Mouse (Mus musculus): ENCODE measurements around the gene Stx18. TPM values are rescaled to one million over a fixed set of nuclear protein-coding genes. Genes with fewer than 3 reads are reported as not detected.

Stx18 gene
- total and polyA plus RNA-seq, 2 experiments from 2014 or later: 14.0 to 24.4 TPM

GRCm38 (mm10) chr5:38121699-38122098, 83.2 kb downstream of the Stx18 start:
- H3K4me2 ChIP-seq (ENCODE audit: low read depth, low read length, poor library complexity, severe bottlenecking): no peak overlapping the region
- no peak for TF ChIP-seq CTCF (IDR thresholded peaks at IDR 0.05)
- H3K9me3 ChIP-seq (ENCODE audit: low read length): no peaks in the 10 kb centered on the region
- H3K4me3 ChIP-seq (ENCODE audit: low read depth, low read length): no peak overlapping the region
- H3K36me3 ChIP-seq (ENCODE audit: insufficient read depth, low read length): peaks cover 17% of the 10 kb centered on the region
- DNase-seq (ENCODE audit: low spot score) (no peak), ATAC-seq (ENCODE audit: low FRiP score) (no peak)
- no peak overlapping the region for H3K27ac ChIP-seq (ENCODE audit: low read depth, low read length)
- H3K27me3 ChIP-seq (ENCODE audit: insufficient read depth, low read length): no peaks in the 10 kb centered on the region
- H3K4me1 ChIP-seq (ENCODE audit: insufficient read depth, low read length): no peaks in the 10 kb centered on the region
- WGBS: 84% methylated on average over 7 of the region's 7 CpGs
- no peak overlapping the region for H3K9ac ChIP-seq (replicated peaks; ENCODE audit: low read length, poor library complexity, severe bottlenecking)

- 85% methylated on average over 13 of the region's 13 CpGs for WGBS
- H3K36me3 ChIP-seq (ENCODE audit: insufficient read depth, low read length): peaks cover 8% of the 10 kb centered on the region
- no peaks in the 10 kb centered on the region for H3K27me3 ChIP-seq (ENCODE audit: insufficient read depth, low read length)
- no peak overlapping the region for H3K27ac ChIP-seq (ENCODE audit: low read depth, low read length)
- no peak overlapping the region for H3K9ac ChIP-seq (replicated peaks; ENCODE audit: low read length, poor library complexity, severe bottlenecking)
- no peak overlapping the region for H3K4me3 ChIP-seq (ENCODE audit: low read depth, low read length)
- no peak overlapping the region for H3K4me2 ChIP-seq (ENCODE audit: low read depth, low read length, poor library complexity, severe bottlenecking)
- no peak for ATAC-seq (ENCODE audit: low FRiP score)
- no peak for DNase-seq (ENCODE audit: low spot score)
- H3K4me1 ChIP-seq (ENCODE audit: insufficient read depth, low read length): no peaks in the 10 kb centered on the region
- no peak for TF ChIP-seq CTCF (IDR thresholded peaks at IDR 0.05)
- no peaks in the 10 kb centered on the region for H3K9me3 ChIP-seq (ENCODE audit: low read length)
Observed at GRCm38 (mm10) chr5:38126519-38127306, 88.2 kb downstream of the Stx18 start.

DNA sequence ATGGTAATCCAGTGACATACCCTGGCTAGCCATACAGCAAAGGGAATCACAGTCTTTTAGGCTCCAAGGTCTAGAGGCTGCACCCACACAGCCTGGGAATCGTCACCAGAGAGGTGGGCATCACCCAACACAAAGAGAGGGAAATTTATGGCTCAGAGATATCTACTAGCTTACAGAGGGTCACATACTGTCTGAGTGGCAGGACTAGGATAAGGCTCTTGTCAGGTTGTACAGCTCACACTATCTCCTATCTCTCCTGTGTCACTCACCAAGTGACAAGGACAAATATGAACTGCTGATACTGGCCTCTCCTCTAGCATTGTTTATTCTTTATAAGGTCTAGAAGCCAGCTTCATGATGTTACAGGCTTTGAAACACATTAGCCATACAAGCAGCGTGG, 90.8 kb downstream of the Stx18 start:
- no peaks in the 10 kb centered on the region for H3K4me1 ChIP-seq (ENCODE audit: insufficient read depth, low read length)
- H3K9me3 ChIP-seq (ENCODE audit: low read length): no peaks in the 10 kb centered on the region
- WGBS: 94% methylated on average over 2 of the region's 2 CpGs
- H3K4me2 ChIP-seq (ENCODE audit: low read depth, low read length, poor library complexity, severe bottlenecking): no peak overlapping the region
- H3K4me3 ChIP-seq (ENCODE audit: low read depth, low read length): no peak overlapping the region
- no peaks in the 10 kb centered on the region for H3K27me3 ChIP-seq (ENCODE audit: insufficient read depth, low read length)
- ATAC-seq (ENCODE audit: low FRiP score) (no peak), DNase-seq (ENCODE audit: low spot score) (no peak)
- H3K27ac ChIP-seq (ENCODE audit: low read depth, low read length): no peak overlapping the region
- TF ChIP-seq CTCF (IDR thresholded peaks at IDR 0.05): no peak
- no peak overlapping the region for H3K9ac ChIP-seq (replicated peaks; ENCODE audit: low read length, poor library complexity, severe bottlenecking)
- H3K36me3 ChIP-seq (ENCODE audit: insufficient read depth, low read length): peaks cover 4% of the 10 kb centered on the region; the same call in 1 of the 2 replicates

DNA sequence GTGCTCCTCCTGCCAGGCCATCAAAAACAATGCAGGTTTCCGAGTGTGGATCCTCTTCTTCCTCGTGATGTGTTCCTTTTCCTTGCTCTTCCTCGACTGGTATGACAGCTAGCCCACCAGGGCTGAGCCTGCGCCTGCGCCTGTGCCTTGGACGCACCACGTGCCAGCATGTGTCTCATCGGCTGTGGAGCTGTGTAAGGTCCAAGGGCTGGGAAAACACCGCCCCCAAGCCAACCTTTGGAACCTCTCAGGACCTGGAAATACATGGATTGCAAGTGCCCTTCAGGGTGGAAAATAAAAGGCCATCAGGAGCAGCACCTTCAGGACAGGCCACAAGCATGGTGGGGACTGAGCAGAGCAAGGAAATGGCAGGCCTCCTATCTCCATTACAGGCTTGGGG, 97.7 kb downstream of the Stx18 start:
- 95% methylated on average over 9 of the region's 9 CpGs for WGBS
- no peak overlapping the region for H3K4me3 ChIP-seq (ENCODE audit: low read depth, low read length)
- no peaks in the 10 kb centered on the region for H3K9me3 ChIP-seq (ENCODE audit: low read length)
- TF ChIP-seq CTCF (IDR thresholded peaks at IDR 0.05): no peak
- H3K4me2 ChIP-seq (ENCODE audit: low read depth, low read length, poor library complexity, severe bottlenecking): no peak overlapping the region
- H3K36me3 ChIP-seq (ENCODE audit: insufficient read depth, low read length): peaks cover 57% of the 10 kb centered on the region
- H3K27me3 ChIP-seq (ENCODE audit: insufficient read depth, low read length): no peaks in the 10 kb centered on the region
- ATAC-seq (ENCODE audit: low FRiP score) (0 out of 2 replicates have a peak, but pooled peaks have one; percentile 14), DNase-seq (ENCODE audit: low spot score) (no peak)
- H3K9ac ChIP-seq (replicated peaks; ENCODE audit: low read length, poor library complexity, severe bottlenecking): no peak overlapping the region
- no peak overlapping the region for H3K27ac ChIP-seq (ENCODE audit: low read depth, low read length)
- no peaks in the 10 kb centered on the region for H3K4me1 ChIP-seq (ENCODE audit: insufficient read depth, low read length)

DNA sequence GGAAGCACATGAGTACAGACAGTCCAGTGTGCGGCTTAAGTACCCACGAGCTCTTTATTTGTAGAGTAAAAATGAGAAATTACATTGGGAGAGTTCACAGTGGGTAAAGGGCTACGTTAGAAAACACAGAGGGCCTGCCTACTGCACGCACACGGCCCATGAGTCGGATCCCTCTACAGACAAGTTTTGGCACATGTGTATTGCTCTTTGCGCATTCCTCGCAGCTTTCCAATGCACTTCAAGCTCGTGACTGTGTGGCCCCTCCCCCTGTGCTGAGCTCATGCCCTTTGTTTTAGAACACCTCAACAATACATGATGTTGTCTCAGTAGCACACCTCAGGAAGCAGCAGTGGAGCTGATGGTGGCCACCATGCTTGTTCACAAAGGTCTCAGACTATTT, 98.6 kb downstream of the Stx18 start:
- WGBS: 88% methylated on average over 9 of the region's 9 CpGs
- H3K4me2 ChIP-seq (ENCODE audit: low read depth, low read length, poor library complexity, severe bottlenecking): no peak overlapping the region
- no peak for TF ChIP-seq CTCF (IDR thresholded peaks at IDR 0.05)
- no peak overlapping the region for H3K4me3 ChIP-seq (ENCODE audit: low read depth, low read length)
- H3K9me3 ChIP-seq (ENCODE audit: low read length): no peaks in the 10 kb centered on the region
- no peak overlapping the region for H3K27ac ChIP-seq (ENCODE audit: low read depth, low read length)
- no peak overlapping the region for H3K9ac ChIP-seq (replicated peaks; ENCODE audit: low read length, poor library complexity, severe bottlenecking)
- no peaks in the 10 kb centered on the region for H3K4me1 ChIP-seq (ENCODE audit: insufficient read depth, low read length)
- DNase-seq (ENCODE audit: low spot score) (no peak), ATAC-seq (ENCODE audit: low FRiP score) (no peak)
- H3K27me3 ChIP-seq (ENCODE audit: insufficient read depth, low read length): no peaks in the 10 kb centered on the region
- peaks cover 66% of the 10 kb centered on the region for H3K36me3 ChIP-seq (ENCODE audit: insufficient read depth, low read length)

GRCm38 (mm10) chr5:38140893-38141292, 102.4 kb downstream of the Stx18 start:
- H3K9ac ChIP-seq (replicated peaks; ENCODE audit: low read length, poor library complexity, severe bottlenecking): no peak overlapping the region
- WGBS: 87% methylated on average over 6 of the region's 6 CpGs

More at GRCm38 (mm10) chr5:38140893-38141292, 102.4 kb downstream of the Stx18 start:
- Histone ChIP-seq H3K4me1 (ENCODE audit: insufficient read depth, low read length) (no peaks in the 10 kb centered on the region), H3K36me3 (ENCODE audit: insufficient read depth, low read length) (peaks cover 88% of the 10 kb centered on the region), H3K27ac (ENCODE audit: low read depth, low read length) (no peak overlapping the region), H3K9me3 (ENCODE audit: low read length) (no peaks in the 10 kb centered on the region), H3K4me3 (ENCODE audit: low read depth, low read length) (no peak overlapping the region), H3K4me2 (ENCODE audit: low read depth, low read length, poor library complexity, severe bottlenecking) (no peak overlapping the region), H3K27me3 (ENCODE audit: insufficient read depth, low read length) (no peaks in the 10 kb centered on the region)
- no peak for DNase-seq (ENCODE audit: low spot score)
- no peak for ATAC-seq (ENCODE audit: low FRiP score)
- no peak for TF ChIP-seq CTCF (IDR thresholded peaks at IDR 0.05)
